Mouse (Mus musculus) left cerebral cortex, adult 6 months (tissue): Measurements from ENCODE around the gene Gm8082. TPM values are rescaled to one million over a fixed set of nuclear protein-coding genes. Genes with fewer than 3 reads are reported as not detected.

ENCODE experiments used
- long read RNA-seq, 2 experiments: library from polyadenylated mRNA; unstranded; transcript quantifications; one replicate each; pipeline ENCODE4 v2.0.0; 2019 to 2020
- polyA plus RNA-seq: library from polyadenylated mRNA; unstranded; fragments of <200 nt; fragmentation: Nextera tagmentation; gene quantifications from 2 replicates; pipeline ENCODE4 v1.2.3, GENCODE M21; 2021

Gene Gm8082
- not detected in 2 replicates for polyA plus RNA-seq
- long read RNA-seq, experiment 1: 0 reads
- long read RNA-seq, experiment 2: 0 reads

GRCm38 (mm10) chr14:42993524-42993923 is at the start of gene Gm8082:
Gm8082 (minus strand) TSS chr14:42993624.

GRCm38 (mm10) chr14:43015528-43015927 is 22.1 kb upstream of the Gm8082 start, which contains the start of gene Gm10376:
Gm10376 (minus strand) TSS chr14:43015628.

Other genes starting within 250 kb of the Gm8082 start
- not detected in 2 replicates for gene Gm3015, start 224.8 kb downstream of the Gm8082 start, polyA plus RNA-seq
- not detected in 2 replicates for gene Gm10377, start 195.6 kb downstream of the Gm8082 start, polyA plus RNA-seq
- not detected in 2 replicates for gene Gm21977, start 140.1 kb downstream of the Gm8082 start, polyA plus RNA-seq
- not detected in 2 replicates for gene Gm10376, start 22.0 kb upstream of the Gm8082 start, polyA plus RNA-seq
- gene Gm8094, start 83.0 kb upstream of the Gm8082 start, polyA plus RNA-seq: 0.08 TPM in 1 of 2 replicates, not detected in the other
- gene Gm8104, start 107.0 kb upstream of the Gm8082 start, polyA plus RNA-seq: 0.11 and 0.29 TPM in 2 replicates
- not detected in 2 replicates for gene Gm7233, start 186.2 kb upstream of the Gm8082 start, polyA plus RNA-seq
- gene Gm8122, start 241.7 kb upstream of the Gm8082 start, polyA plus RNA-seq: not detected in 2 replicates